Mouse (Mus musculus) inflammation-experienced regulatory T-cells, adult 6 months (primary cell): ENCODE measurements around the gene Alkbh6. TPM values are rescaled to one million over a fixed set of nuclear protein-coding genes. Genes with fewer than 3 reads are reported as not detected.

Experiments used
- ATAC-seq: one replicate; pipeline ENCODE4 v1.8.0; 2017
- polyA plus RNA-seq, 3 experiments: library from polyadenylated mRNA; unstranded; fragments of 100-300 nt; shearing (Covaris generic); gene quantifications; one replicate each; pipeline ENCODE4 v1.2.1; 2017

The Alkbh6 gene
- polyA plus RNA-seq, 3 experiments from 2014 or later, result 69.8 to 178 (median 155) TPM

DNA sequence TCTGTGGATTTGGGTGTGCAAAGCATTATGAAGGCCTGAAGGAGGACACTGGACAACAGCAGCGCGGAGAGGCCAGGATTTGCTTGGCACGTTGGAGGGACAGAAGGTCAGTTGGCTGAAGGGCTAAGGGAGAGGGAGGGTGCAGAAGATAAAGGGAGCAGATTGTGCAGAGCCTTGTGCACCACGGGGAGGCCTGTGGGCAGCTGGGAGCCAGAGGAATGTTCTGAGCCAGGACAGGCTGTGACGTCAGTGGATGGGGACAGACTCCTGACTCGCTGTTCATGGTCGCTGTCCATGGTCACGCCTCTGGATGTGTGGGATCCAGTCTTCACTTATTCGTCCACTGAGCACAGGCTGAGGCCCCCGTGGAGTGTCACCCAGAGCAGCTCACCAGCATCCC, 13.4 kb upstream of the Alkbh6 start:
- no peak for ATAC-seq

DNA sequence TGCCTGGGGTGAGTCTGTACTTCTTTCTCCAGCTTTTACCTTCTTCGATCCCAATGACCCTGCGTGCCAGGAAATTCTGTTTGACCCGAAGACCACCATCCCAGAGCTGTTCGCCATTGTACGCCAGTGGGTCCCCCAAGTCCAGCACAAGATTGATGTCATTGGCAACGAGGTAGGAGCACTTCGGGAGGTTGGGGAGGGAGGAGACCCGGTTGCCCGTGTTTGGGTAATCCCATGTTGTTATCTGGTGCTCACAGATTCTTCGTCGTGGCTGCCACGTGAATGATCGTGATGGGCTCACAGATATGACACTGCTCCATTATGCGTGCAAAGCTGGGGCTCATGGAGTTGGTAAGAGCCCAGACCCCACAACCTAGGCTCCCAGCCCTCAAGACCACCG, 11.7 kb upstream of the Alkbh6 start:
- no peak for ATAC-seq

DNA sequence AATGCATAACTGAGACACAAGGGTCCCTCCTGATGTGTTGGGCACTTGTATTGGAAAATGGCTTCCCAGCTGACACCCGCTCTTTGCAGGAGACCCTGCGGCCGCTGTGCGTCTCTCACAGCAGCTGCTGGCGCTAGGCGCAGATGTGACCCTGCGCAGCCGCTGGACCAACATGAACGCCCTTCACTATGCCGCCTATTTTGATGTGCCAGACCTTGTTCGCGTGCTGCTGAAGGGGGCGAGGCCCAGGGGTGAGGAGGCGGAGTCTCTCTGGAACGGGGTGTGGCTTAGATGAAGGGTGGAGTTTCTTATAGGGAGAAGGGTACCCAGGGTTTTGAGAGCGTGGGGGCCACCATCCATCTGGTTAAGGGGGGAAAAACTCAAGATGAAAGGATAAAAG, 11.3 kb upstream of the Alkbh6 start:
- no peak for ATAC-seq

GRCm38 (mm10) chr7:30300914-30301313, 7.6 kb upstream of the Alkbh6 start:
- peak; percentile 38 for ATAC-seq

DNA sequence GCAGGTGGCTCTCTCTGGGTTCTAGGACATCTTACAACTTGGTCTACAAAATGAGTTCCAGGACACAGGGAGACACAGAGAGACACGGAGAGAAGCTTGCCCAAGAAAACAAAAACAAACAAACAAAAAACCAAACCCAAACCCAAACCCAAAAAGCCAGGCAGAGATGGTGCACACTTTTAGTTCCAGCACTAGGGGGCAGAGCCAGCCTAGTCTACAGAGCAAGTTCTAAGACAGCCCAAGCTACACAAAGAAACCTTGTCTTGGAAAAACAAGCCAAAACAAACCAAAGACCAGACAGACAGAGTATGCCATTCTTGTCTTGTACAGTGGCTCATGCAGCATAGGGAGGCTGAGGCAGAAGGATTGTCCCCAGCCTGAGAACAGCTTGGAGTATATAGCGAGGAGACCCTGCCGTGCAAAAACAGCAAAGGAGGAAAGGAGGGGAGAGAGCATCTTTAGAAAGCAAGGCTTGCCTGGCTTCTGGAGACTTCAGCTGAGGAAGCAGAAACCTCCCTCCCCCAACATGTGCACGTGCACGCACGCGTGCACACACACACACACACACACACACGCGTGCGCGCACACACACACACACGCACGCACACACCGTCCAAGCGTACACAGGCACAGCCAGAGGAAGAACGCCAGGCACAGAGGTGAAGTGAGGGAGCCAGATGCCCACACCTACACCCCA, 2.3 kb upstream of the Alkbh6 start:
- no peak for ATAC-seq

DNA sequence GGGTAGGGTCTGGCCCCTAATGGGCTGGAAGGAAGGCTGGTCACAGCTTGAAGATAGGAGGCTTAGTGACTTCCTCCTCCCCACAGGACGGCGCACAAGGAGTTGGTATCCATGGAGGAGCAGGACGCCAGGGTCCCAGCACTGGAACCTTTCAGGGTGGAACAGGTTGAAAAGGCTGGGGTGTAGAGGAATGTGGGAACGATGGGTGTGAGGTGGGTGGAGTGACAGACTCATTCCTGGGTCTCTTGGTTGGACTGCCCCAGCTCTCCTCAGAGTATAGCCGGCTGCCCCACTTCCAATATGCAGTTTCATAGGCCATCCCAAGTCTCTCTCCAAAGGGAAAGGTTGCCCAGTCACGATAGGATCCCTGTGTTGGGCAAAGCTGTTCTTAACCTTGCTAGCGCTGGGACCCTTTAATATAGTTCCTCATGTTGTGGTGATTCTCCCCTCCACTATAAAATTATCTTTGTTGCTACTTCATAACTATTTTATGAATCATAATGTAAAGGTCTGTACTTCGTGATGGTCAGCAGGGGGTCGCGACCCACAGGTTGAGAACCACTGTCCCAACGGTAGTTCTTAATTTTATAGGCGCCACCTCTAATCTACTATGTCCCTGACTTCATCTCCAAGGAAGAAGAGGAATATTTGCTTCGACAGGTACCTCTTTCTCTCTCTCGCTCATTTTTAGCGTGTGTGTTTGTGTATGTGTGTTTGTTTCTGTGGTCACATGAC, 1.0 kb downstream of the Alkbh6 start:
- no peak for ATAC-seq

DNA sequence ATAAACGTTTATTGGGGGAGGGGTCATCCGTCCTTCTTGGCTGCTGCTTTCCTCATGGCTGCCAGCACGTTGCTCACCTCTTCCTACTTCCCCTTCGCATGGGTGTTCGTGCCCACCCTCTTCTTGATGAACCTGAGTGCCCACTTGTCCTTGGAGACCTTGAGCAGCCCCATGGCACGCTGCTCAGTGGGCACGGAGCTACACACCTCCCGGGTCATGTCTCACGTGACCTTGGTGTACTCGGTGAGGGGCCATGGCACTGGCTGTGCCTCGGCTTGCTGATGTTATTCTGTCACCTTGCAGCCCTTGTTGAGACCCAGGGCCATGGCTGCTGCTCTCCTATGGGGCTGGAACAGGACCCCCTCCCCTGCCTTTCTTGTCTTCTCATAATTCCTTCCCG, 1.6 kb downstream of the Alkbh6 start:
- ATAC-seq, result no peak

GRCm38 (mm10) chr7:30313666-30314320, 5.3 kb downstream of the Alkbh6 start:
- ATAC-seq, result no peak

- ATAC-seq, result no peak
Measured at GRCm38 (mm10) chr7:30314721-30315155, 6.2 kb downstream of the Alkbh6 start, which contains the start of gene Syne4. TSS of gene Syne4 (plus strand) at chr7:30314807.

- no peak for ATAC-seq
Measured at GRCm38 (mm10) chr7:30315559-30316529, 7.3 kb downstream of the Alkbh6 start.

DNA sequence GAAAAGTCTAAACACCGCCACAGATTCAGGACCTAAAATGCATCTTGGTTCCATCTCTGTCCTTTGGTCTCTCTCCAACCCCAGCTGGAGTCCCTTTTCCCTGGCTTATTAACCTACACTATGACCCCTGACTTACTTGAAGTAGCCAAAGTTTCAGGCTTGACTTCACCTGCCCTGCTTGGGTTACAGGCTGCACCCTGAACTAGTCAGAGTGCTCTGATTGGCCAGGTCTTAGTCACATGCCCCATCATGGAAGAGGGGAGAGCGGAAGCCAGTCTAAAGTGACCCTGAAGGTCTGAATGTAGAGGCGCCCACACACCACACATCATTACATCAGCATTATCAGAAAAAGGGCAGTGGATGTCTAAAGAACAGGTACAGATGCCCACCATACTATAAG, 9.6 kb downstream of the Alkbh6 start:
- no peak for ATAC-seq

DNA sequence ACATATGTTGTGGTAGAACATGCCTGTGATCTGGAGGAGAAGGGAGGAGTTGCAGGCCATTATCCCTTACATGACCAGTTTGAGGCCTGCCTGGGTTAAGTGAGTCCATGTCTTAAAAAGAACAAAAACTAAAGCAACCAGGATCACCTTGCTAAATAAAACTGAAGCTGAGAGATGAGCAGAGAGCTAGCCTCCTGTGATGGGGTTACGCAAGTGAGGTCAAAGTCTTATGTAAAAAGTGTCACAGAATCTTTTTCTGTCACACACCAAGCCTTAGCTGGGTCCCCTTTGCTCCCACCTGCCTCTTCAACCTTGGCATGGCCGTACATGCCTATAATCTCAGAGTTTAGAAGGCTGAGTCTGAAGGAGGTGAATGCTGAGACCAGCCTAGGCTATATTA, 12.4 kb downstream of the Alkbh6 start:
- no peak for ATAC-seq

- ATAC-seq, result peak; percentile 69
Measured at GRCm38 (mm10) chr7:30321539-30322284, 13.2 kb downstream of the Alkbh6 start, which contains the start of gene E130208F15Rik. TSS of gene E130208F15Rik (plus strand) at chr7:30321740.

GRCm38 (mm10) chr7:30322285-30322667, 13.8 kb downstream of the Alkbh6 start:
- ATAC-seq, result peak; percentile 74

- peak; percentile 64 for ATAC-seq
Measured at GRCm38 (mm10) chr7:30322865-30323264, 14.3 kb downstream of the Alkbh6 start.

- ATAC-seq, result no peak
Measured at GRCm38 (mm10) chr7:30323795-30324194, 15.3 kb downstream of the Alkbh6 start, which contains the start of gene Sdhaf1. TSS of gene Sdhaf1 (minus strand) at chr7:30323895.

GRCm38 (mm10) chr7:30324300-30324944, 15.9 kb downstream of the Alkbh6 start:
- ATAC-seq, result no peak

- ATAC-seq, result no peak
Measured at GRCm38 (mm10) chr7:30325364-30325763, 16.8 kb downstream of the Alkbh6 start.

DNA sequence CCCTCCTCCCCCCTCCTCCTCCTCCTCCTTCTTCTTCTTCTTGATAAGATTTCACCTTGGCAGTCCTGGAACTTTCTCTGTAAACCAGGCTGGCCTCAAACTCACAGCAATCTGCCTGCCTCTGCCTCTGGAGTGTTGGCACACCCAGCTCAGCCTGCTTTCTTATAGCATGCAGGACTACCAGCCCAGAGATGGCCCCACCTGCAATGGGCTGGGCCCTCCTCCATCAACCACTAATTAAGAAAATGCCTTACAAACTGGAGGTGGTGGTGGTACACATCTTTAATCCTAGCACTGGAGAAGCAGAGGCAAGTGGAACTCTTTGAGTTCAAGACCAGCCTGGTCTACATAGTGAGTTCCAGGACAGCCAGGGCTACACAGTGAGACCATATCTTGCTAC, 17.9 kb downstream of the Alkbh6 start:
- ATAC-seq, result no peak

DNA sequence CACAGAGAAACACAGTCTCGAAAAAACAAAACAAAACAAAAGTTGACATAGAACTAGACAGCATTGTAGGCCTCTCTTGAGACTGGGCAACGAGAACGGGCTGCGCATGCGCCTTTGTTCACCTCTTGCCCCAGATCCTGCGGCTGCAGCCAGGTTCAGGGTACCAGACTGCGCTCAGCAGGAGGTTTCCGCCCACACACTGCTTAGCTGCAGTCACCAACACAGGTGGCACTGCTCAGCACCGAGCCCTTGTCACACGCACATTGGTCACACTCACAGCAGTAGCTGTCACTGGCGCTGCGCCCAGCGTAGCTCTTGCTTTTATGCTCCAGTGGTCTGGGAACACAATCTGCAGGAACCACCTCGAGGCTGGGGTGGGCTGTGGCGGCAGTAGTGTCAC, 18.6 kb downstream of the Alkbh6 start:
- peak; percentile 26 for ATAC-seq

GRCm38 (mm10) chr7:30328379-30328778, 19.9 kb downstream of the Alkbh6 start:
- no peak for ATAC-seq
